Mouse (Mus musculus) cerebellum, adult 9-11 months (tissue): ENCODE results near the gene Pou2af1.

ENCODE experiments used
- DNase-seq: peaks from one replicate; pipeline ENCODE4 v3.0.0; 2022

Gene Pou2af1

GRCm38 (mm10) chr9:51213023-51213728 is at the start of gene Pou2af1:
Pou2af1 (plus strand) TSS chr9:51213708.
- DNase-seq, result no peak

GRCm38 (mm10) chr9:51163989-51164388 is 49.5 kb upstream of the Pou2af1 start:
- no peak for DNase-seq

- DNase-seq, result no peak
Measured at GRCm38 (mm10) chr9:51165312-51166180, 48.0 kb upstream of the Pou2af1 start, which contains the start of gene Gm32742. Gm32742 (minus strand) TSS chr9:51165517.

- DNase-seq, result no peak
Measured at GRCm38 (mm10) chr9:51167954-51168353, 45.6 kb upstream of the Pou2af1 start.

- DNase-seq, result no peak
Measured at GRCm38 (mm10) chr9:51168698-51169097, 44.8 kb upstream of the Pou2af1 start.

GRCm38 (mm10) chr9:51169133-51169532 is 44.4 kb upstream of the Pou2af1 start:
- no peak for DNase-seq

- DNase-seq, result no peak
Measured at GRCm38 (mm10) chr9:51170298-51170697, 43.2 kb upstream of the Pou2af1 start.

GRCm38 (mm10) chr9:51174890-51175464 is 38.5 kb upstream of the Pou2af1 start:
- DNase-seq, result no peak

- no peak for DNase-seq
Measured at GRCm38 (mm10) chr9:51175722-51176121, 37.8 kb upstream of the Pou2af1 start.

GRCm38 (mm10) chr9:51178297-51178696 is 35.2 kb upstream of the Pou2af1 start:
- no peak for DNase-seq

- peak; percentile 93 for DNase-seq
Measured at GRCm38 (mm10) chr9:51180621-51181020, 32.9 kb upstream of the Pou2af1 start.

GRCm38 (mm10) chr9:51182716-51183710 is 30.5 kb upstream of the Pou2af1 start:
- no peak for DNase-seq

GRCm38 (mm10) chr9:51185386-51185785 is 28.1 kb upstream of the Pou2af1 start:
- no peak for DNase-seq

- no peak for DNase-seq
Measured at GRCm38 (mm10) chr9:51185871-51186270, 27.6 kb upstream of the Pou2af1 start.

- no peak for DNase-seq
Measured at GRCm38 (mm10) chr9:51190655-51191054, 22.9 kb upstream of the Pou2af1 start.

GRCm38 (mm10) chr9:51194790-51195189 is 18.7 kb upstream of the Pou2af1 start:
- DNase-seq, result no peak

- DNase-seq, result no peak
Measured at GRCm38 (mm10) chr9:51208974-51209332, 4.6 kb upstream of the Pou2af1 start.

- DNase-seq, result no peak
Measured at GRCm38 (mm10) chr9:51211191-51211590, 2.3 kb upstream of the Pou2af1 start.

- DNase-seq, result no peak
Measured at GRCm38 (mm10) chr9:51213729-51214237, 275 bp downstream of the Pou2af1 start.

- DNase-seq, result no peak
Measured at GRCm38 (mm10) chr9:51215311-51215710, 1.8 kb downstream of the Pou2af1 start.

GRCm38 (mm10) chr9:51215949-51216348 is 2.4 kb downstream of the Pou2af1 start:
- DNase-seq, result no peak

- no peak for DNase-seq
Measured at GRCm38 (mm10) chr9:51225636-51226166, 12.2 kb downstream of the Pou2af1 start.
